Mouse (Mus musculus): ENCODE results near the gene Grxcr1. TPM values are rescaled to one million over a fixed set of nuclear protein-coding genes. Genes with fewer than 3 reads are reported as not detected.

Grxcr1 gene
- polyA plus RNA-seq (2014; fragmentation: Nextera tagmentation; extraction: Ambion mirVana): not detected in 2 replicates

DNA sequence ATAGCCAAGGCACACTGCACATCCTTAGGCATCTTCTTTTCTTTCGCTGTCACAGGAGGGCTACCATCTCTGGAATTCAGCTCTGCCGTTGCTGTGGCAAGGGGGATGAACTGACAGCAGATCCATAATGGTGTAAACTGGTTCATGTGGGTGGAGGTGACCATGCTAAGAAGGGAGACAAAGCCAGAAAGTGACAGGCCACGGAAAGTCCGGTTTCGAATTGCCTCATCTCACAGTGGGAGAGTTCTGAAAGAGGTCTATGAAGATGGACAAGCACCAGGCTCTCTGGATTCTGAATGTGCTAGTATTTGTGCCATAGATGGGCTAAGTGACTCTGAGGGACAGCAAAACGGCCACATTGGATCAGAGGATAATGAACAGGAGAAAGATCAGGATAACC lies at the start of gene Grxcr1:
Gene Grxcr1, plus strand, starts transcription at position 92 of the 400 bp plus-strand sequence.
- Histone ChIP-seq H3K9me3 (ENCODE audit: control insufficient read depth, low read length) (no peaks in the 10 kb centered on the region), H3K4me2 (replicated peaks; ENCODE audit: low read depth, low read length) (no peak within 1 kb of the TSS), H3K4me3 (ENCODE audit: low read length) (no peak within 1 kb of the TSS), H3K4me1 (ENCODE audit: control insufficient read depth, insufficient read depth, low read length) (no peaks in the 10 kb centered on the region), H3K9ac (ENCODE audit: low read depth, low read length) (no peak within 1 kb of the TSS), H3K27ac (ENCODE audit: low read depth, low read length) (no peak within 1 kb of the TSS), H3K36me3 (ENCODE audit: control insufficient read depth, insufficient read depth, low read length) (no peaks in the 10 kb centered on the region), H3K27me3 (ENCODE audit: control insufficient read depth, insufficient read depth, low read length) (no peaks in the 10 kb centered on the region)
- WGBS: 88% methylated on average over 6 of the region's 6 CpGs
- ATAC-seq (ENCODE audit: low FRiP score, low TSS enrichment): no peak

DNA sequence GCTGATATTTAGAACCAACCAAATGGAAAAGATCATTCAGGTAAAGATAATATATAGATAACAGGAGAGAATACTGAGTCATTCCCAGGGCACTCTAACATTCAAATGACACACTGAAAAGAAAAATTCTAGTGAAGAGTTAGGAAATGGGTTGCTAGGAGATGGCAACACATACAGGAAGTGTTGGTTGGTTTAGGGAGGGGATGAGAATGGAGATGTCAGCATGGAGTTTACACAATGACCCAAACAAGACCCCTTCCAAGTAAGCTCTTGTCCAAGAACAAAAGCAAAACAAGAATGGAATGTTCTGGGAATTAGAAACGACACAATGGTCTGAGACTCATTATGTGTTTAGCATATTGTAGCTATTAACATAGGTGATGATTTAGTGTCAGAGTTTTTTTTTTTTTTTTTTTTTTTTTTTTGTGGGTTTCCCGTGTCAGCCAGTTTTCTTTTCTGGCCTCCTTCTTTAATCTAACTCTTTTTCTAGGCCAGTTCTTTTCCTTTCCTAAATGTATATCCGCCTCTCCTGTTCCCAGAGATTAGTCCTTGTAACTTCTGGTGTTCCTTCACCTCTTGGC lies 49.6 kb upstream of the Grxcr1 start:
- no peak for ATAC-seq (ENCODE audit: low FRiP score, low TSS enrichment)
- Histone ChIP-seq H3K9ac (ENCODE audit: low read depth, low read length) (no peak overlapping the region), H3K4me1 (ENCODE audit: control insufficient read depth, insufficient read depth, low read length) (no peaks in the 10 kb centered on the region), H3K27me3 (ENCODE audit: control insufficient read depth, insufficient read depth, low read length) (no peaks in the 10 kb centered on the region), H3K4me2 (replicated peaks; ENCODE audit: low read depth, low read length) (no peak overlapping the region), H3K36me3 (ENCODE audit: control insufficient read depth, insufficient read depth, low read length) (no peaks in the 10 kb centered on the region), H3K4me3 (ENCODE audit: low read length) (no peak overlapping the region), H3K9me3 (ENCODE audit: control insufficient read depth, low read length) (no peaks in the 10 kb centered on the region), H3K27ac (ENCODE audit: low read depth, low read length) (no peak overlapping the region)
- WGBS: 75% methylated on average over 3 of the region's 3 CpGs

DNA sequence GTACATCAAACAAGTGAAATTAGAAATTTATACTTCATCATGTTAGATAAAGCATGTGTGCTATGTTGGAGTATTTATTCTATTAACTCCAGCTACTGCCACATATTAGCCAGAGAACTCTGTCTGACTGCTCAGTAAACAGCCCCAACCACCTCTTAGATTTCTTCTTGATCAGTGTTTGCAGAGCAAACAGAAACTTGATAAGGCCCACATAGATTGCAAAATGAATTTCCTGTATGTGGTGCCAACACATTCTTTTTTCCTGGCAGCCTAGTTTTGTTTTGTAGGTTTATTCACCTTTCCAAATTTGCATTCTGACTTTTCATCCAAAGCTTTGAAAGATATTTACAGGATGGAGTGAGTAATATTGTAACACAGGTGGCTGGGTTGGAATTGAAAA lies 41.2 kb upstream of the Grxcr1 start:
- no peak overlapping the region for H3K4me2 ChIP-seq (replicated peaks; ENCODE audit: low read depth, low read length)
- H3K9ac ChIP-seq (ENCODE audit: low read depth, low read length): no peak overlapping the region
- no peak overlapping the region for H3K27ac ChIP-seq (ENCODE audit: low read depth, low read length)
- no peaks in the 10 kb centered on the region for H3K27me3 ChIP-seq (ENCODE audit: control insufficient read depth, insufficient read depth, low read length)
- no peaks in the 10 kb centered on the region for H3K4me1 ChIP-seq (ENCODE audit: control insufficient read depth, insufficient read depth, low read length)
- H3K36me3 ChIP-seq (ENCODE audit: control insufficient read depth, insufficient read depth, low read length): no peaks in the 10 kb centered on the region
- H3K4me3 ChIP-seq (ENCODE audit: low read length): no peak overlapping the region
- no peak for ATAC-seq (ENCODE audit: low FRiP score, low TSS enrichment)
- no peaks in the 10 kb centered on the region for H3K9me3 ChIP-seq (ENCODE audit: control insufficient read depth, low read length)

DNA sequence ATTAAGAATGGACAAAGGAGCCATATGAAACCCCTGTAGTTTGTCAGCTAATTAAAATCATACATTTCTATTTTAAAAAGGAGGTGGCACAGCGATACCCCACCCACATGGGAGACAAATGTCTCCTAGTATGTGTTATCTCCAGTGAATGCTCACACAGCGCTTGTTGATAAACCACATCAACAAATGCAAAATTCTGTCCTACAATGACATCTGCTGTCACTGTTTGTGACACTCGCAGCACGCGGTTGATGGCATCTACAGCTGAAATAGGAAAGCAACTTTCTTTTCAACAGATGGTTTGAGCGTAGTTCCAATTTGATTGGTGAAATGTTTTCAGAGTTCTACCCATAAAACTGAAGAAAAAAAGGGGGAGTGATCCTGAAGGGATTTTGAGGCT lies 29.0 kb upstream of the Grxcr1 start:
- no peaks in the 10 kb centered on the region for H3K27me3 ChIP-seq (ENCODE audit: control insufficient read depth, insufficient read depth, low read length)
- ATAC-seq (ENCODE audit: low FRiP score, low TSS enrichment): no peak
- no peak overlapping the region for H3K27ac ChIP-seq (ENCODE audit: low read depth, low read length)
- no peak overlapping the region for H3K9ac ChIP-seq (ENCODE audit: low read depth, low read length)
- no peaks in the 10 kb centered on the region for H3K36me3 ChIP-seq (ENCODE audit: control insufficient read depth, insufficient read depth, low read length)
- H3K9me3 ChIP-seq (ENCODE audit: control insufficient read depth, low read length): no peaks in the 10 kb centered on the region
- H3K4me2 ChIP-seq (replicated peaks; ENCODE audit: low read depth, low read length): no peak overlapping the region
- H3K4me3 ChIP-seq (ENCODE audit: low read length): no peak overlapping the region
- no peaks in the 10 kb centered on the region for H3K4me1 ChIP-seq (ENCODE audit: control insufficient read depth, insufficient read depth, low read length)
- 94% methylated on average over 6 of the region's 6 CpGs for WGBS

DNA sequence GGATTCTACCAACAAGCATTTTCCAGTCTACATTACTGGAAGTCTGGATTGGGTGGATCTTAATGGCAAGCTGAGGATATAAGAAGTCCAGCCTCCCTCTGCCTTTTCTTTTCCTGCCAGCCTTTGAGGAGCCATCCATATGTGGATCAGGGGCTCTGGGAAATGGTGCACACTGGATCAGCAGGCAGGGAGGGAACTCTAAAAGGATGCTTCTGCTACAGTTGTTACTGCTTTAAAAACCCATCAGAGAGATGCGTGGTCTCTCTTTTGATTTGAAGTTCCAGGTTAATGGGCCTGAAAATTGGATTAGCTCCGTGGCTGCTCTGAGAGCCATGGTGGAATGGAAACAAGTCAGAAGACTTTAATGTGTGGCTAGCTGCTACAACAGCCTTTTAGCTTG lies 27.7 kb upstream of the Grxcr1 start:
- Histone ChIP-seq H3K4me2 (replicated peaks; ENCODE audit: low read depth, low read length) (no peak overlapping the region), H3K4me3 (ENCODE audit: low read length) (no peak overlapping the region), H3K9me3 (ENCODE audit: control insufficient read depth, low read length) (no peaks in the 10 kb centered on the region), H3K36me3 (ENCODE audit: control insufficient read depth, insufficient read depth, low read length) (no peaks in the 10 kb centered on the region), H3K4me1 (ENCODE audit: control insufficient read depth, insufficient read depth, low read length) (no peaks in the 10 kb centered on the region), H3K9ac (ENCODE audit: low read depth, low read length) (no peak overlapping the region), H3K27ac (ENCODE audit: low read depth, low read length) (no peak overlapping the region), H3K27me3 (ENCODE audit: control insufficient read depth, insufficient read depth, low read length) (no peaks in the 10 kb centered on the region)
- no peak; the same call in 1 of the 2 replicates for ATAC-seq (ENCODE audit: low FRiP score, low TSS enrichment)
- 19% methylated on average over 2 of the region's 2 CpGs for WGBS

DNA sequence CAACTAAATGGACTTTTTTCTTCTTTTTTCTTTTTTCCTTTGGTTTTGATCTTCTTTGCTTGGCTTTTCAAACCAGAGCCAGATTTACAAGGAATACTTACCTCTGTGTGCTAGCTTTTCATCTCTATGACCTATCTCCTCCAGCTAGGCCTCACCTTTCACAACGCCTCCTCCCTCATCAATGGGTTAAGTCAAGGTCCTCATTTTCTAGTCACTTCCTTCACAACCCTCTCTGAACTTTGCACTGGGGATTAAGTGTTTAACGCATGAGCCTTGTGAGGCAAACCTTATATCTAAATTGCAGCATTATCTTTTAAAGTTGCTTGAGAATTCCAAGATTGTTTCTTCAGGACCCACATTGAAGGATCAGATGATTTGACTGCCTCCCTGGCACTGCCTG lies 27.2 kb upstream of the Grxcr1 start:
- Histone ChIP-seq H3K27ac (ENCODE audit: low read depth, low read length) (no peak overlapping the region), H3K36me3 (ENCODE audit: control insufficient read depth, insufficient read depth, low read length) (no peaks in the 10 kb centered on the region), H3K27me3 (ENCODE audit: control insufficient read depth, insufficient read depth, low read length) (no peaks in the 10 kb centered on the region), H3K9me3 (ENCODE audit: control insufficient read depth, low read length) (no peaks in the 10 kb centered on the region), H3K4me2 (replicated peaks; ENCODE audit: low read depth, low read length) (no peak overlapping the region), H3K9ac (ENCODE audit: low read depth, low read length) (no peak overlapping the region), H3K4me1 (ENCODE audit: control insufficient read depth, insufficient read depth, low read length) (no peaks in the 10 kb centered on the region), H3K4me3 (ENCODE audit: low read length) (no peak overlapping the region)
- ATAC-seq (ENCODE audit: low FRiP score, low TSS enrichment): no peak
- 72% methylated on average over 2 of the region's 2 CpGs for WGBS

DNA sequence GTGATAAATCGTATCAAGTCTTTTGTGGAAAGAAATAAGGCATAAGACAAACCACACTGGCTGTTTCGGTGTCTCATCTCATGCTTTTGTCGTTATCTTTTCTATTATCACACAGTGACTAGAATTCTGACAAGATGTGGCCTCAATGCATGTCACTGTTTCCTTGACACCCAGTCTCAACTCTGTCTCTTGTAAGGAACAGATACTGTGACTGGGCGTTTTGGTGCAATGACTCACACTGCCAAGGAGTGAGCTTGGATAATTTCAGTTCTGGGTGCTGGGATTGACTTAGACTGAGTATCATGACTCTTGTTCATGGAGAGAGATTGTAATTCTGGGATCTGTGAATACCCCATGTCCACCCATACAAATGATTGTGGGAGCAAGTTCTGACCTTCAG lies 24.6 kb upstream of the Grxcr1 start:
- no peaks in the 10 kb centered on the region for H3K4me1 ChIP-seq (ENCODE audit: control insufficient read depth, insufficient read depth, low read length)
- no peak overlapping the region for H3K9ac ChIP-seq (ENCODE audit: low read depth, low read length)
- H3K27ac ChIP-seq (ENCODE audit: low read depth, low read length): no peak overlapping the region
- ATAC-seq (ENCODE audit: low FRiP score, low TSS enrichment): no peak
- no peak overlapping the region for H3K4me3 ChIP-seq (ENCODE audit: low read length)
- no peaks in the 10 kb centered on the region for H3K36me3 ChIP-seq (ENCODE audit: control insufficient read depth, insufficient read depth, low read length)
- no peaks in the 10 kb centered on the region for H3K27me3 ChIP-seq (ENCODE audit: control insufficient read depth, insufficient read depth, low read length)
- H3K9me3 ChIP-seq (ENCODE audit: control insufficient read depth, low read length): no peaks in the 10 kb centered on the region
- no peak overlapping the region for H3K4me2 ChIP-seq (replicated peaks; ENCODE audit: low read depth, low read length)
- WGBS: 89% methylated on average over 4 of the region's 4 CpGs

DNA sequence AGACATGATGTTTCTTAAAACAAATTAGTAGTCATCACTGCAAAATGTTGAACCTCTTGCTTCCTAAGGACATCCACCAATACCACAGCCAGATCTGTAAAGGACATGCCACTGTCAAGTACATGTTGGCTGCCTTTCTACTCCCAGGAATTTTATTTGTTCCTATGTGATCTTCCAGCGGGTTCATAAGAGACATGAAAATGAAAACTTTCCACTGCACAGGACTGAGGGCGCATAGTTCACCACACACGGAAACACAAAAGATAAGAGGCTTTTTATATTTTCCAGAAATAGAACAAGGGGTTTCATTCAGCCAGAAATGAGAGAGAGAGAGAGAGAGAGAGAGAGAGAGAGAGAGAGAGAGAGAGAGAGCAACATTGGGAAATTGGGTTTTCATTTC lies 20.1 kb upstream of the Grxcr1 start:
- no peaks in the 10 kb centered on the region for H3K4me1 ChIP-seq (ENCODE audit: control insufficient read depth, insufficient read depth, low read length)
- H3K36me3 ChIP-seq (ENCODE audit: control insufficient read depth, insufficient read depth, low read length): no peaks in the 10 kb centered on the region
- H3K4me2 ChIP-seq (replicated peaks; ENCODE audit: low read depth, low read length): no peak overlapping the region
- H3K27ac ChIP-seq (ENCODE audit: low read depth, low read length): no peak overlapping the region
- ATAC-seq (ENCODE audit: low FRiP score, low TSS enrichment): no peak
- WGBS: 81% methylated on average over 3 of the region's 3 CpGs
- H3K9me3 ChIP-seq (ENCODE audit: control insufficient read depth, low read length): no peaks in the 10 kb centered on the region
- H3K27me3 ChIP-seq (ENCODE audit: control insufficient read depth, insufficient read depth, low read length): no peaks in the 10 kb centered on the region
- no peak overlapping the region for H3K4me3 ChIP-seq (ENCODE audit: low read length)
- H3K9ac ChIP-seq (ENCODE audit: low read depth, low read length): no peak overlapping the region

DNA sequence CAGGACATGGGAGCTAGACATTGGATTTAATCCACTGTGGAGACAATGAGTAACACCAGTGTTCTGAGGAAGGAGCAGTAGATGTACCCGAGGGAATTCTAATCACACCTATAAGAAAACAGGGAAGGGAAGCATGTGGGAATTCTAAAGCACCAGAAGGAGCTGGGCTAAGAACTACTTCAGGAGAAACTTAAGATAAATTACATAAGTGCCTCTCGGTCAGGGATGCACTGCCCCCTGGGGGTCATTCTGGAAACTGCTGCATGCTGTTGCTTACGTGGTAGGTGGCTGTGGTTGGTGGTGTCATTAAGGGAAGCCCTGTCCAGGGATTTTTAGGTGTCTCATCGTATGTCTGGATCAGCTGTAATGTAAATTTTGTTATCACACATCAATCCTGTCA lies 19.0 kb upstream of the Grxcr1 start:
- Histone ChIP-seq H3K36me3 (ENCODE audit: control insufficient read depth, insufficient read depth, low read length) (no peaks in the 10 kb centered on the region), H3K4me3 (ENCODE audit: low read length) (no peak overlapping the region), H3K27ac (ENCODE audit: low read depth, low read length) (no peak overlapping the region), H3K9me3 (ENCODE audit: control insufficient read depth, low read length) (no peaks in the 10 kb centered on the region), H3K27me3 (ENCODE audit: control insufficient read depth, insufficient read depth, low read length) (no peaks in the 10 kb centered on the region), H3K4me1 (ENCODE audit: control insufficient read depth, insufficient read depth, low read length) (no peaks in the 10 kb centered on the region), H3K9ac (ENCODE audit: low read depth, low read length) (no peak overlapping the region), H3K4me2 (replicated peaks; ENCODE audit: low read depth, low read length) (no peak overlapping the region)
- no peak for ATAC-seq (ENCODE audit: low FRiP score, low TSS enrichment)
- WGBS: 13% methylated on average over 4 of the region's 4 CpGs
